Mouse (Mus musculus) 3134 (cell line): ENCODE measurements around the gene Kif21b.

Source experiments
- DNase-seq: peaks from one replicate; pipeline ENCODE4 v3.0.0-alpha.2; 2011; ENCODE audit warnings: low spot score; ENCODE audit not compliant: insufficient read length; ENCODE audit errors: extremely low read depth

The Kif21b gene

GRCm38 (mm10) chr1:136225846-136226245 is 94.7 kb downstream of the Kif21b start:
- no peak for DNase-seq

- no peak for DNase-seq
Observed at GRCm38 (mm10) chr1:136226626-136227025, 95.4 kb downstream of the Kif21b start.
